Mouse (Mus musculus) ES-CJ7 (cell line): ENCODE data around the gene Gm813.

Experiments
- DNase-seq: peaks from one replicate; pipeline ENCODE4 v3.0.0; 2011; ENCODE audit warnings: low read depth, low spot score

The Gm813 gene

DNA sequence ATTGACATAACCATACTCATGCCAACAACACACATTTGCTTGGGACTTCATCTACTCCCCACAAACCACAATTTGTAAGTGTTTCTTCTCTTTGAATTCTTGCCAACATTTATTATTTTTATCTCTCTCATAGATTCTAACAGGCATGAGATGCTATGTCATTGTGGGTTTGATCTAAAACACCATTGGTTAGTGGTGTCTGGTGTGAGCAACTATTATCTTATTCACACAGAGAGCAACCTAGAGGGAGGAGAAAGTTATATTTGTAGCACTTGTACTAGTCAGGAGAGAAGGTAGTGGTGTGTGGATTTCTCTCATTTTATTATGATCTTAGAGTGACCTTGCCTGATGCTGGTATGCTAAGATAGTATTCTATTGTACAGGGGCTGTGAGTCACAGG is 12.1 kb downstream of the Gm813 start:
- DNase-seq = no peak

- no peak for DNase-seq
These were observed 12.9 kb downstream of the Gm813 start for GRCm38 (mm10) chr16:58603831-58604230.

GRCm38 (mm10) chr16:58600846-58601245 is 15.9 kb downstream of the Gm813 start:
- DNase-seq = no peak

DNA sequence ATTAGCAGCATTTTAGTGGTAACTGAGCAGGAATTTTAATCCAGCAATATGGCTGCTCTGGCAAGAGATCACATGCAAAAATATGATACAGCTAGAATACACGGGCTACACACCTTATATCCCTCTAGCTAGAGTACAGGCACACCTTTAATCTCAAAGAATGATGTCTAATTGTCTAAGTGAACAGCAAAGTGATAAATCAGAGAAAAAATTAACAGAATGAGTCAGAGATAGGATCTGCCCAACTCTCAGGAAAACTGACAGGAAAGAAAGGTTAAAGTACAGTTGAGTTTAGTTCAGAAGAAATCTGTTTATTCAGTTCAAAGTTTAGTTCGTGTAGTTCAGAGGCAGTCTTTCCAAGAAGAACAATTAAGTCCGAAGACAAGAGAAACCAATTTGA is 25.5 kb downstream of the Gm813 start:
- no peak for DNase-seq

GRCm38 (mm10) chr16:58589444-58589843 is 27.3 kb downstream of the Gm813 start:
- no peak for DNase-seq

- no peak for DNase-seq
These were observed 42.6 kb downstream of the Gm813 start for GRCm38 (mm10) chr16:58573949-58574722.

DNA sequence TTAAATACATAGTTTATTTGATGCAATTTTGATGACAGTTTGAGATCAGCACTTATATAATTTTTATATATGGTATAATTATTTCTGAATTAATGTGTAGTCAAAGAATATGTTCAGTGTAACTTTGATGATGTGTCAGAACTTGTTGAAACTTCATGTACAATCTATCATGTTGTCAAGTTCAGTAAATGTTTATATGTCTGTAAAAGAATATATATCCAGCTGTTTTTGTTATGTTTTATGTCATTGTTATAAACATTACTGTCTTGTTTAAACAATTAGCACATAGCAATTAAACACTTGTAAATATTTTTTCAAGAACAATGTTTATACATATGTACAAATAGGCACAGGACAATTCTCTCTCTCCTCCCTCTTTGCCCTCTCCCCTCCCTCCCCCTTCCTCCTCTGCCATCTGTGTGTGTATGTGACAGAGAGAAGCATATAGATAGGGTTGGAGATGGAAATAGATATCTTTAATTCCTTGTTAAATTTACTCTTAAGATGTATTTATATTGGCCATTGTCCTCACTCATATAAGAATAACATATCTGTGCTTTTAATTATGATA is 46.0 kb downstream of the Gm813 start:
- no peak for DNase-seq
